Mouse (Mus musculus) retina, adult 2 months (tissue): Measurements from ENCODE around the gene R3hdml.
"Not testable (repeated sequence)": the region's sequence is repeated elsewhere in the genome, so short reads cannot be mapped to it uniquely, and the experiment has no call there.

Source experiments
- DNase-seq: peaks from one replicate; pipeline ENCODE4 v3.0.0-alpha.2; 2012; ENCODE audit warnings: low read depth, low spot score

The R3hdml gene

DNA sequence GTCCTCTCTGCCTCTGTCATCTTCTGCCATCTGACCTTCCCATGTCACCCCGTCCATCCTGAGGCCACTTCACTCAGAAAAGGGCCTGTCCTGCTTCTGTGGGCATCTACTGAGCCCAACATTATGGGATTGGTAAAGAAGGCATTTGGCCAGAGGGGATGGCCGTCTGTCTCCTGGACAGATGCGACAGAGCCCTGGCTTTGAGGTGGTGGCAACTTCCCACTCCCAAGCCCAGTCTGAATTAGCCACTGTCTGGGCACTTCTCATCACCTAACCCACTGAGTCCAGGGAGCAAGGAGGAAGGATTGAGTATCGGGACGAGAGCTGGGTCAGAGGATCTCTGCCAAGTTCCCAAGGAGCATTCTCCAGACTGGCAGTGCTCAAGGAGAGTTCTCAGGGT is at the start of gene R3hdml:
R3hdml (plus strand) TSS at position 301 of the 400 bp plus-strand sequence.
- DNase-seq: no peak

DNA sequence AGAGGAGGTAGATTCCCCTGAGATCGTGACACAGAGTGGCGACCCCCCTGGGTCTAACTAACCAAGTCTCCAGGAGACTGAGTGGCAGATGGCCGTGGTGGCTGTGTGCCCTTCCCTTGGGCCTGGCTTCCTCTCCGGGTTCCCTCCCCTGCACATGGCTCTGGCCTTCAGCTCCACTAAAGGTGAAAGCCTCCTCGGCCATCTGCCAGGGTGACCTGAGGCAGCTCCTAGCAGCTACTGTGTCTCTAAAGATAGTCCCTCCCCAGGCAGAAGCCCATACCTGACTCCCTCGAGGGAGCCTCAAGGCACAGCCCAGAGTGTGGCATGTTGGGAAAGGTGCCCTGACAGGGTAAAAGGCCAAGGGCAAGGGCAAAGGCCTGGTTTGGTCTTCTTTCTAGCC is 48.6 kb upstream of the R3hdml start:
- DNase-seq: no peak

DNA sequence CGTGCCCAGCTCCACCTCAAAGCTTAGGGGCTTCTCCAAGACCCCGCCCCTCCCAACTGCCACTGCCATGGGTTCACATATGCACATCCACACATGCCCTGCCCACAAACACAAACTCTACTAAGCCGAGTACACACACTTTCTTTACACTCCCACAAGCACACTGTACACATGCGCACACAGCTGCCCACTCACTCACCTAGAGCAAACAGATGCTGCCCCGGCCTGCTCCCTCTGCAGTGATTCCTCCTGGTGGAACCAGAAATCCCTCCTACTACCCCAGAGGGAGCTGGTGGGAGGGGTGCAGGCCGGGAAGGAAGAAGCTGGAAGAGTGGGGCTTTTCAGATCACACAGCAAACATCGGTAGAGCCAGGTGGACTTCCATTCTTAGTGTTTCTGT is 48.1 kb upstream of the R3hdml start:
- no peak for DNase-seq

DNA sequence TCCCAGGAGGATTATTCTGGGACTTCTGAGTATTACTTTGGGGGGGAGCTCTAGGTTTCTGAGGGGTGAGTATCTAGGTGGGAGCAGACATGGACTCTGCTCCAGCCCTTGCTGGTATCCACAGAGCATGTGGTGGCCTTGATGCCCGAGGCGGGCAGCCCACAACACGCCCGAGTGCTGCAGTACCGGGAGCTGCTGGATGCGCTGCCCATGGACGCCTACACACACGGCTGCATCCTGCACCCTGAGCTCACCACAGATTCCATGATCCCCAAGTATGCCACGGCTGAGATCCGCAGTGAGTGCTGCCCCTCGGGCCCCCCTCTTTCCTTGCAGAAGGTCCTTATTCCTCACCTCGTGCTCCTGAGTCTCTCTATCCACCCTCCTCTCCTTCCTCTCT is 44.7 kb upstream of the R3hdml start:
- no peak for DNase-seq

DNA sequence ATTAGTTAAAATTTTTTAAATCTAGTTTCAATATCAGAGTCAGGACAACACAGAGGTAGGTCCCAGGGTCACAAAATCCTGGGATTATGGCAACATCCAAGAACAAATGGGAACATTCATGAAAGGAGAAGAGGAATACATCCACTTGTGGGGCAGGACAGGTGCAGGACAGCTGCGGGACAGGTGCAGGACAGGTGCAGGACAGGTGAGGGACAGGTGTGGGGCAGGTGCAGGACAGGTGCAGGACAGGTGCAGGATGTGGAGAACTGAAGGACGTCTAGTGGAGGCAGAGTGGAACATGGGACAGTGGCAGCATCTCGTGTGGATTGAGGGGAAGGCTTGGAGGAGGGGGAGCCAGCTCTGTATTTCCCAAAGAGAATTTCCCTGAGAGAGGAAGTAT is 42.8 kb upstream of the R3hdml start:
- no peak for DNase-seq

DNA sequence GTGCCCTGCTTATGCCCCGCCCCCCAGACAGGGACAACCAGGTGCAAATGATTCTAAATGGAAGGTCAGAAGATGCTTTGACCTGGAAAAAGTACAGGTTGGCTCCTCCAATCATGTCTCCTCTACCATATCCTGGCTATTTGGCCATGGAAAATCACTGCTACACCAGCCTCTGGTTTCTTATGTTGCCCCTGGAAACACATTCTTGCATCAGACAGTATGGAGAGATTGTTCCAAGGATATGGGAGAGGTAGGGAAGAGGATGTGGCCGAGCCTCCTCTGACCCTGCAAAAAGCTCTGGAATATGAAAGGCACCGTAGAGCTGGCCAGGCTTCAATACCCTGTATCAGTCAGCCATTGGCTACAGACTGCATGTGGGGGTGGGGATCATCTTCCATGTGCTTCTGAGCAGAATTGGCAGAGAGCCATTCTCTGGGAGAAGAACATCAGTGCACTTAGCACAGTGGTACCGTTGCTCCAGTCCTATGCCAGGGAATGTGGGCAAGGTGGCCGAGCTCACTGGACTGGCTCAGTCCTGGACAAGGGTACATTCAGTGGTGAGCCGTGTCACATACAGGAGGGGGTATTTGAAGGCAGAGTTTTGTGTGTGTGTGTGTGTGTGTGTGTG is 41.3 kb upstream of the R3hdml start:
- DNase-seq: no peak

DNA sequence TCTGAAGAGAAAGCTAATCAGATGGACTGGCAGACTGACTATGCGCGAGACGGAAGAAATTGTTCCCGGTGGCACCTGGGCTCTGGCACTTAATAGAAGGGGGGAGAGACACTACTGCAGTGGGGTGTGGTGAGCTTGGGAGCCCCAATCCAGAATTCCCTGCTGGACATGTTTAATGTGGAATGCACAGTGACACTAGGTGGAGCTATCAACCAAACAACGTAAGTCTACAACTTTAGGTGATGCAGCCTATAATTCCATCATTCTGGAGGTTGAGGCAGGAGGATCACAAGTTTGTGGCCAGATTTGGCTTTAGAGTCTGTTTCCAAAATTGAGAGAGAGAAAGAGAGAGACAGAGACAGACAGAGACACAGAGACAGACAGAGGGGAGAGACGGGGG is 39.4 kb upstream of the R3hdml start:
- no peak for DNase-seq

DNA sequence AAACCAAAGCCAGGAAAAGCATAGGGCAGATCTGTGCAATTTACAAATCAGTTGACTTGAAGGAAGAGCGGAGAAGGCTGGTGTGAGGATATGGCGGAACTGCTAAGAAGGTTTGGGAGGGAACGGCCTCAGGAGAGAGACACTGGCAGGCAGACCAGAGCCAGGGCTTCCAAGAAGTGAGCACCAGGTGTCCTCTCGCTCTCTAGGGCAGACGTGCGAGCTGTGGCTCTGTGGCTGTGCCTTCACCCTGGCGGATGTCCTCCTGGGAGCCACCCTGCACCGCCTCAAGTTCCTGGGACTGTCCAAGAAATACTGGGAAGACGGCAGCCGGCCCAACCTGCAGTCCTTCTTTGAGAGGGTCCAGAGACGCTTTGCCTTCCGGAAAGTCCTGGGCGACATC is 38.7 kb upstream of the R3hdml start:
- no peak for DNase-seq

DNA sequence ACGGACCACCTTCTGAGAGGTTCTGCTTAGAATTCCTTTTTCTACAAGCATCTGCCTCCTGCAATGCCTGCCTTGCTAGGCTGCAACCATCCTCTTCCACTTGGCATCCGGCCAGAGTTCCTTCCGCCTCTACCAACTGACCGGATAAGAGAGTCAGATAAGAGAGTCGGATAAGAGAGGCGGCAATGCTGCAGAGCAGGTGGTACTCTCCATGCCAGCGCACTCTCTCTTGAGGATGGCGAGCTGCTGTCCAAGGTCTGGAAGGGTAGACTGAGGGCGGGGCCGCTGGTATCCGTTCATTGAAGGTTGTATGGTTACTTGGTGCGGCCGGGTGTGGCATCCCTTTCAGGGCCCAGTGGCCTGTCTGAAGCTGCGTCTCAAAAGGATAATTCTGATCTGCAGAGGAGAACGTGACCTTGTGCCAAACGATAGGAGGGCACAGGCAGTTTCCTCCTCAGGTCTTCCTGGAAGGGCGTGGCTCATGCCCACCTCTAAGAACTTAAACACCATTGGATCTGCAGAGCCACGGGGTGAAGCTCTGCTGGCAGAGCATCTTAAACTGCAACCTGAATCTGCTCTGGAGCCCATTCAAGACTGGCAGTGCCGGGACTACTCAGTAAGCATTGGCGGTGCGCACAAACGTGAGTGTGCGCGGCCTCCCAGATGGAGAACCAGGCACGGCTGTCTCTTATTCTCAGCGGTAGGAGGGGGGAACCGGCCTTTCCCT is 33.4 kb upstream of the R3hdml start:
- no peak for DNase-seq

DNA sequence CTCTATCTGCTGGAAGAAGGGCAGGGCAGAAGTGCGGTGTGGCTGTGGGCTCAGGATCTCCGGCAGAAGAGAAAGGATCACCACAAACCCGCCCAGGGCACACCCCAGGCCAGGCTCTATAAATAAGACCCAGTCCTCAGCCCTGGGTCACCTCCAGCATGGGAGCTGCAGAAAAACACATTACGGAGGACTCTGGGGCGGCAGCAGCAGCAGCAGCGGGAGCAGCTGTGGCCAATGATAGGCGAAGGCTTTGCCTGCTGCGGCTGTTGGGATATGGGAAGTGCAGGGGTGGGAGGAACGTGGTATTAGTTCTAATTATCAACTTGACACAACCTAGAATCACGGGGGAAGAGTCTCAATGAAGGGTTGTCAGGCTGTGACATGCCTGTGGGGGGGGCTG is 32.7 kb upstream of the R3hdml start:
- DNase-seq: no peak

DNA sequence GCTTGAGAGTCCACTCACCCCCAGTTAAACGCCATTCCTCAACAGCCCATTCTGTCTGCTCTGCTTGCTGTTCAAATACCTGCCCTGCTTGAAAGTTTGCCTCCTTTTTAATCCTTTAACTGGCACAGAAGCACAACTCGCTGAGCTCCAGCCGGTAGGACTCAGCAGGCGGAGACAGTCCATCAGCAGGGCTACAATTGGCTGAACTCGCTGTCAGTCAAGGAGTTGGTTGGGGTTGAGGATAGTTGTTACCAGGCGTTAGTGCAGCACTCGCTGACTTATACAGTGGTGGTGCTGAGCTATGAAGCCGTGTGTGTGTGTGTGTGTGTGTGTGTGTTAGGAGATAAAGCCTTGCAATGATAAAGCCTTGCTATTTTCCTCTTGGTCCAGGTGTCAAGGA is 31.5 kb upstream of the R3hdml start:
- no peak for DNase-seq

DNA sequence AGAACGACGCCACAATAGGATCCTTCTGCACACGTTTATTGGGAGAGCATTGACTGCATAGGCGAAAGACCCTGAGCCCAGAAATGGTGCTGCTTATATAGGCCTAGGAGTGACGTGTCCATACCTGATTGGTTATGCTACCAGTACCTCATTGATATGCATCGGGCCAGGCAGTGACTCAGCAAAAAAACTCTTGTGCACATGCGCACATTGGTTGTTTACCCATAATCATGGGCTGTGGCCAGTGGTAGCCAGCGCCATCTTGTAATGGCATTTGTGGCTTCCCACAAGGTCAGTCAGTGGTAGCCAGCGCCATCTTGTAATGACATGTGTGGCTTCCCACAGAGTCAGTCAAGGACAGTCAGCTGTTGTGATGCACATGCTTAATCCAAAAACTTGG is 30.8 kb upstream of the R3hdml start:
- DNase-seq: not testable (repeated sequence)

DNA sequence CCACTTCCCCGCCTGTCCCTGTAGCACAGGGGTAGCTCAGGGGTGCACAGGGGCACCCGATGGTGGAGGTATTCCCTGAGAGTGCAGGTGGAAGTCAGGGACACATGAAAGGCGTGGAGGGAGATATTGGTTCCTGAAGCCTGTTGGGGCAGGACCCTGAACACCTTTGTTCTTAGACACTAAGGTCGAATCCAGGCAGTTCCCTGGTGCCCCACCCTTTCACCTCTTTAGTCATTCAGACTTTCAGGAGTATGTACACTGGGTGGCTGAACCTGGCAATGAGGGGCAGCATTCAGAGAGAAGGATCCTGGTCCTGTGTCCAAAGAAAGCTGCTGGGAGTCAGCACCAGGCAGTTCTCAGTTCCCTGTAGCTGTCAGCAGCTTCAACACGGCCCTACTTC is 29.7 kb upstream of the R3hdml start:
- DNase-seq: no peak

DNA sequence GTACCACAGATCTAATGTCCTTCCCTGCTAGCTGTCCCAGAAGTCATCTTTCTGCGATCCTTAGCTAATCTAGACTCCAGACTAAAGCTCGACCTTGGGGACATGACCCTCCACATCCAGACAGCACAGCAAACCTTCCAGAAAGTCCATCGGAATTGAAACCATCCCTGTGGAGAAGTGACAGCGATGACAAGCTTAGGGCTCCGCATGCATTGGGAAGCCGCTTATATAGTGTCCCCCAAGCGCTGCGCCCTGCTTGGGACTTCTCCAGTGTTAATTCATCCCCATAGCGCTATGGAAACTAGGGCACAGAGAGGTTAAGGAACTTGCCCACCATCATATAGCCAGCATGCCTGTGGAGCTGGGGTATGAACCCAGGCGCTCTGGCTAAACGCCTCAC is 29.3 kb upstream of the R3hdml start:
- DNase-seq: no peak

DNA sequence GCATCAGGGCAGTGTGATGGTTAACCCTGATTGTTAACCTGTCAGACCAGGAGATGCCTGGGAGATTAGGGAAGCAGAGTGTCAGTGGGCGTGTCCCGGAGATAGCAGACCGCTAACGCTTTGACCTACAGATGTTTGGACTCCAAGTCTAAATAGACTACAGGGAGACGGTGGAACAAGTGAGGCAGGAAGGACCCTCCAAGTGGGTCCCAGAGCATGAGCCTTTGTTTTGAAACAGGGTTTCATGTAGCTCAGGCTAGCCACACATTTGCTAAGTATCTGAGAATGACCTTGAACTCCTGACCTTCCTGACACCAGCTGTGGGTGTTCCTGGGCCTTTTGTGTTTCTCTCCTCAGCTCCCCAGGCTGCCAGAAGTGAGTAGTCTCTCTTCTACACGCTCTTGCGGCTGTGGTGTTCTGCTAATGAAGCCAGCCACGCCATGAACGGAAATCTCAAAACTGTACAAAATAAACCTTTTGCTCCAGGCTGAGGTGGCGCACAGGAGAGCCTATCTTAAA is 28.8 kb upstream of the R3hdml start:
- no peak for DNase-seq

DNA sequence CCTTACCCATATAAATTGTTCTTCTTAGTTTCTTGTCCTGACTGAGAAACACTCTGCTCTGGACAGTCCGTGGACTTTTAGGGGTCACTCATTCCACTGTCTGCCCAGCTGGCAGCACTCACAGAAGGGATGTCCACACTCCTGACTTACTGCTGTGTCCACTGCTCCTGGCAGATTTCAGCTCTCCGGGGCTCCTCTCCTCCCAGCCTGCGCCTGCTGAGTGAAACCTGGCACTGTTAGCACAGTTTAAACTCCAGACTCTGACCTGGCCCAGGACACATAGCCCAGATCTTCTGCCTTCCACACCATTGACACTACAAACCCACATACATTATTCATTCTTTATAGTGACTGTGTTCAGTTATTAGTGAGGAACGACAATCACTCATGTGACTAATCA is 28.1 kb upstream of the R3hdml start:
- no peak for DNase-seq

DNA sequence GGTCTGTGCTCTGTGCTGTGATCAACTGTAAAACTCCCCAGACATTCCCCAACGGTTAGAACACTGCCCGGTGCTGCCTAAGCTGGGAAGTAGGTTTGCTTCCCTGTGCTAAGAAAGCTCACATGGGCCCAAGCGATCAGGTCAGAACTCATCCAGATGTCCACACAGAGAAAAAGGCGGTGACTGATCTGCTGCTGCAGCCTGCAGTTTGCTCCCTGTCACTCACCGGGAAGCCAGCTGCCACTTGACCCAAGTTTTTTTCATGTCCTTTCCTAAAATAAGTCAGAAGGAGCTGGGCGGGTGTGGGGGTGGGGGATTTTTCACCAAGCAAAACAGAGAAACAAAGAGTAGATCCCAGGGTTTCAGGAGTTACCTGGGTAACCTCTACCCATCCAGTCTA is 27.6 kb upstream of the R3hdml start:
- DNase-seq: no peak

DNA sequence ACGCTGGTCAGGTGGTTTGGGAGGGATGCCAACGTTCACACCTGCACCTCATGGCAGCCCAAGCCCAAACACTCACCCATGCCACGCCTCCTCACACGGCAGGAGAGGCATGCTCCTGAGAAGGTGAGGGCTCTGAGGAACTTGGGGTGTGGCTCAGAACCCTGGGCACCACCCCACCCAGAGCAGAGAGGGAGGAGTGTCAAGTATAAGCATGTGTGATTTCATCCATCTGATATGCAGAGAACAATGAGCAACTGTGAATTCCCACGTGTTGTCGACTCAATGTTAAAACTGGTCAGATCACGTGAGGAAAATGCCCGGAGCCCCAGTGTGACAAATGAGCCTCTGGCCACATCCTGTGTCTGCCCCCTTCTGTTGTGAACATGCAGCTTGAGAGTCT is 25.3 kb upstream of the R3hdml start:
- no peak for DNase-seq

DNA sequence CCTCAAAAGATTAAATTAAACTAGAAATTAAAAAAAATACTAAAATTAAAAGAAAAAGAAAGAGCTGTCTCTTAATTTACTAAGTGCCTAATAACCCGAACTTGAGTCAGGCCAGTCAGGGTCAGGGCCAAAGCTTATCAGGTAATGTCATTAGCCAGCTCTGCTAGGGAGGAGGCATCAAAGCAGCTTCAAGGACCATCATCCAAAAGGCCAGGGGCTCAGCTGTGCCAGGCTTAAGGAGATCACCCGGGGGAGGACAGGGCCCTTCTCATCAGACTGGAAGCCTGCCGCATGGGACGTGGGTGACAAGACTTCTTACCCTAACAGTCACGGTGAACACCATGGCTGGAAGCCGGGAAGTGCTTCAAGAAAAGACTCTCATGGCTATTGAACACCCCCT is 24.5 kb upstream of the R3hdml start:
- DNase-seq: no peak

DNA sequence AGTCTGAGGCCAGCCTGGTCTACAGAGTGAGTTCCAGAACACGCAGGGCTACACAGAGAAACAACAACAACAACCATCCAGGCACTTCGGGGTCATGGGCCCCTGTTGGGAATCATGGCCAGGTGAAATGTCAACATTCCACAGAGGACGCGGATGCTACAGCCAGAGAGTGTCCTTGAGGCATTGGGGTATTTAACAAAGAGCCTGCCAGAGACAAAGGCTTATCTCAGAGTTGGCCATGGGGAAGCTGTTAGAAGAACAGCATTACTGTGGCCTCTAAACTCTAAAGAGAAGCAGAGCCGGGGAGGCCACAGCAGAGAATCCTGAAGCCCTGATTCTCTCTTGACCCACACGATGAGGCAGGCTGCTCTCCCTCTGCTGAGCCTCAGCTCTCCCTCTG is 23.3 kb upstream of the R3hdml start:
- DNase-seq: no peak

DNA sequence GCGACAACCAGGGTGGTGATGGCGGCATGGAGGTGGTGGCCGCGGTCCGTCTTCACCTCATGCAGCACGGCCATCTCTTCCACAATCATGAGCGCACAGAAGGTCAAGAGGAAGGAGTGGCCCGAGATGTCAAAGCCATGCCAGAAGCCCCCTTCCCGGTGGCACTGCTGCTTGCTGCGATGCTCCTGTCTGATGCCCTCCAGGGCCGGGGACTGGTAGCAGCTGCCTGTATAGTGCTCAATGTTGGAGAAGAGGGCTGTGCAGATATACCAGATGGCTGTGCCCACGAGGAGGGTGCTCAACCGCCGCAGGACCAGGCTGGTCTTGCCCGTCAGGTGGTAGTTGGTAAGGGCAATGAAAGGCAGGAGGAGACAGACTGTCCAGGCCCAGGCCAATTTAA is 22.4 kb upstream of the R3hdml start:
- DNase-seq: no peak

DNA sequence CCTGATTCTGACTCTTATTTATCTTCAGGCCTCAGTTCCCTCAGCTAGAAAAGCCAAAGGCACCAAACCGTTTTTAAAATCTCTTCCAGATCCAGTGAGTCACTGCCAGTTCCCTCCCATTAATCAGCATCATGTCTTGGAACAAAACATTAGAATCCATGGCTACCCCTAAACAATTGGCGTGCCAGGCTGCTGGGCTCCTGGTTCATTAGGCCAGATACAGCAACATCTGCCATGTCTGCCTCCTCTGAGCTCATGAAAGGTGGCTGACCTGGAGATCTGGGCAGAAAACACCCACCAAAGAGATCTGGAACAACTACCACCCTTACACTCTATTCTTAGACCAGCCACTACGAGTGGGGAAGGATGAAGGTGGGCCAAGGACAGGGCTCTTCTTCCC is 21.0 kb upstream of the R3hdml start:
- no peak for DNase-seq

DNA sequence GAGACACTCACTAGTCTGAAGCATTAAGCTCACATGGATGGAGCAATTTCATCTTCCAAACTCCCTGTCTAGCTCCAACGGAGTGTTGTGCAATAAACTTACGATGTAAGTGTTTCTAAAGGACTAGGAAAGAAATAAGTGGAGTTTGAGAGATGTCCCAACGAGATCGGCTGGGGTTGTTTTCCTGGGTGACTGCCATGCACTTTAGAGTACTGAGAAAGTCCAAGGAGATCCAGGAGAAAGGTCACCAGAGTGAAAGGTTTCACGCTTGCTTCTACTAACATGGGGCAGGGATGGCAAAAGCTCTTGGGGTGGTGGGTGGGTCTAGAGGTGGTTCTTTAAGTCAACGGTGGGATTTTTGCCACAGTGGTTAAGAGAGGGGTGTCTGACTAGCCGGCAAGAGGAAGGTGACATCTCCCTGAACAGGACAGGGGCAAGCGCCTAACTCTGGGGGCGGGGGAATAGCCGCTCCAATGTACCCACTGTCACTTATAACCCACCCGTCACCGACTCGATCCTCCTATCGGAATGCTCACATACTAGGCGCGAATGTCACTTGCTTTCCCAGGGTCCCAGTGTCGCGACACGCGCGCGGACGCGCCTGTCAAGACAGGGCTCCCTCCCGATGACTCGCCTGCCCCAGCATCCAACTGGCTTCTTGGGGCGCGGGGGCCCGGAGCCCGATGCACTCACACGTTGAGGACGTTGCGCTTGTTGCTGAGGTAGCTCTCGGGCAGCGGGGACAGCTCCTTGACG is 20.2 kb upstream of the R3hdml start:
- DNase-seq: no peak
